Mouse (Mus musculus): ENCODE results near the gene Hinfp. TPM values are rescaled to one million over a fixed set of nuclear protein-coding genes. Genes with fewer than 3 reads are reported as not detected.

Hinfp gene
- polyA plus RNA-seq, 1 experiment from 2014 or later = 14.9 TPM

DNA sequence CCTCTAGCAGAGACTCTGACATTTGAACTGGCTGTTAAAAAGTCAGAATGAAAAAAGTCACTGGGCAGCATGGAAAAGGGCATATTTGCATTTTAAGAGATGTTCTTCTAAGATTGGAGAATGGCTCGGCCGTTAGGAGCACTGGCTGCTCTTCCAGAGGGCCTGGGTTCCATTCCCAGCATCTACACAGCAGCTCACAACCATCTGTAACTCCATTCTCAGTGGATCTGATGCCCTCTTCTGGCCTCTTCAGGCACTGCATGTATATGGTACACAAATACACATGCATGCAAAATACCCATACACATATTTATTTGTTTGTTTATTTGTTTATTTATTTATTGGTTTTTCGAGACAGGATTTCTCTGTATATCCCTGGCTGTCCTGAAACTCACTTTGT is 36.4 kb downstream of the Hinfp start:
- 82% methylated on average over 3 of the region's 3 CpGs for WGBS
- H3K27me3 ChIP-seq (replicated peaks) = no peaks in the 10 kb centered on the region; the same call in 1 of the 2 replicates
- H3K36me3 ChIP-seq = no peaks in the 10 kb centered on the region
- no peak overlapping the region for H3K4me2 ChIP-seq
- no peak overlapping the region for H3K4me3 ChIP-seq
- H3K9ac ChIP-seq = no peak overlapping the region
- H3K4me1 ChIP-seq = peaks cover 16% of the 10 kb centered on the region
- no peak overlapping the region for H3K27ac ChIP-seq (replicated peaks)
- ATAC-seq (ENCODE audit: extremely low read depth, insufficient number of reproducible peaks, low FRiP score, low TSS enrichment) = no peak
- H3K9me3 ChIP-seq = no peaks in the 10 kb centered on the region

DNA sequence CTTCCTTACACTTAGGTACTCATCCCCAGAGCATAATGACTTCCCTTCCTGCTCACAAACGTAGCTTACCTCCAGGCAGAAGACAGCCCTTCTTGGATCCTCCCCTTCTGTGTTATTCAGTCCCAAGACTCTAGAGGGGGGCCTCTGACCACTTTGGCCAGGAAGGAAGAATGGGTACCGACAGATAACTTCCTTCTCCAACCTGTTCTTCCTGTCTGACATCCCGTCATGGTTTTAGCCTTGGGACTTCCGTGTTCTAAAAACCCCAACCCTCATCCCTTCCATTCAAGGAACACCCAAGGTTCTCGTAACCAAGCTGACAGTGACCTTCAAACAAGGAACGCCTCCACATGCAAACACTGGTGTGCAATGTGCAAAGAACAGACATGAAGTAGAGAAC is 37.0 kb downstream of the Hinfp start, which contains the start of gene Nlrx1:
Gene Nlrx1 (minus strand): TSS at position 168 of the 400 bp plus-strand sequence.
- no peak for ATAC-seq (ENCODE audit: extremely low read depth, insufficient number of reproducible peaks, low FRiP score, low TSS enrichment)
- Histone ChIP-seq H3K9ac (peak within 1 kb of the TSS; percentile 96), H3K4me1 (peaks cover 16% of the 10 kb centered on the region), H3K27ac (replicated peaks) (peak within 1 kb of the TSS; percentile 91), H3K36me3 (0 out of 2 replicates have a peak, but pooled peaks cover 6% of the 10 kb centered on the region), H3K9me3 (no peaks in the 10 kb centered on the region), H3K27me3 (replicated peaks) (no peaks in the 10 kb centered on the region; the same call in 1 of the 2 replicates), H3K4me2 (peak within 1 kb of the TSS; percentile 91), H3K4me3 (peak within 1 kb of the TSS; percentile 67)
- WGBS = 70% methylated on average over 6 of the region's 6 CpGs

DNA sequence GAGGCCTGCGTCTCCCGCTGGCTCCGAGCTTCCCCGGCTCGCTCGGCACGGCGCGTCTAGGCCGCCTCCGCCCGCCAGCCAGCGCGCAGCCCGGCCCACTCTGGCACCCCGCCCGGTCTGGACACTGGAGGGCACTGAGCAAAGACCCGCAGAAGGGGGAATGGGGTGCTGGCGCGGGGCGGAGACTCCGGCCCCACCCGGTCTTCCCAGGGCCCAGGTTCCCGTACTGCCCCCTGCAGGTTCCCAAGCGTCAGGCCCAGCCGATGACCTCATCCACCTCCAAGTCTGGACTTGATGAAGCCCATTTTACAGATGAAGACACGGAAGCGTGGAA is 37.5 kb downstream of the Hinfp start:
- Histone ChIP-seq H3K4me3 (peak overlapping the region; percentile 67), H3K27ac (replicated peaks) (peak overlapping the region; percentile 91), H3K36me3 (0 out of 2 replicates have a peak, but pooled peaks cover 8% of the 10 kb centered on the region), H3K4me2 (peak overlapping the region; percentile 91), H3K4me1 (peaks cover 16% of the 10 kb centered on the region), H3K27me3 (replicated peaks) (no peaks in the 10 kb centered on the region; the same call in 1 of the 2 replicates), H3K9ac (peak overlapping the region; percentile 96), H3K9me3 (no peaks in the 10 kb centered on the region)
- WGBS = 5% methylated on average over 27 of the region's 28 CpGs
- peak; percentile 85 for ATAC-seq (ENCODE audit: extremely low read depth, insufficient number of reproducible peaks, low FRiP score, low TSS enrichment)

DNA sequence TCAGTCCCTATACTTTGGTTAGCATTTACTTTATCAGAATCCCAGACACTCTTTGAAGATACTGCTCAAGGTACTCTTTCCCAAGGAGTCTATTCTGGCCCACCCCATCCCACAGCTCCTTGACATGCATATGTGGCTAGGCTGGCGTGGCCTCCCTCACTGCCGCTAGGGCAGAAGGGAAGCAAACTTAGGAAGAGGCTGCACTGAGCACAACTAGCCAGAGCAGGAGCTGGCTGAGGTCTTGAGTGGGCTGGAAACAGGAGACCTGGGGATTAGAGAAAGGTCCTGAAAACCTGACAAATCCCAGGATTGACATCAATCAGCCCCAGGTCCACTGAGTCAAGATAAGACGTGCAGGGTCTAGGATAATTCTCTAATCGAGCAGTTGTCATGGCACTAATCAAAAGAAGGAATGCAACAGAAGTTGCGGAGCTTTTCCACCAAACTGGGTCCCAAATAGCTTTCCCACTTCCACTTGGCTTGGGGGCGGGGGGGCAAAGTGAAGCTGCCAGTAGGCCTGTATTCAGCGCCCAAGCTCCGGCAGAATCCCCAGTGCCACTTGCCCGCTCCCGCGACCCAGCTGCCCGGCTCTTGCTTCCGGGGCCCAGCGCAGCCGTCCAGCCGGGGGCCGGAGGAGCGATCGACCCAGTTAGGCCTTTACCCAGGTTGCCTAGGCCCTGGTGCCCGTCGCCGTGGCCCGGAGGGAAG is 38.0 kb downstream of the Hinfp start:
- Histone ChIP-seq H3K27ac (replicated peaks) (peak overlapping the region; percentile 91), H3K27me3 (replicated peaks) (no peaks in the 10 kb centered on the region; the same call in 1 of the 2 replicates)

DNA sequence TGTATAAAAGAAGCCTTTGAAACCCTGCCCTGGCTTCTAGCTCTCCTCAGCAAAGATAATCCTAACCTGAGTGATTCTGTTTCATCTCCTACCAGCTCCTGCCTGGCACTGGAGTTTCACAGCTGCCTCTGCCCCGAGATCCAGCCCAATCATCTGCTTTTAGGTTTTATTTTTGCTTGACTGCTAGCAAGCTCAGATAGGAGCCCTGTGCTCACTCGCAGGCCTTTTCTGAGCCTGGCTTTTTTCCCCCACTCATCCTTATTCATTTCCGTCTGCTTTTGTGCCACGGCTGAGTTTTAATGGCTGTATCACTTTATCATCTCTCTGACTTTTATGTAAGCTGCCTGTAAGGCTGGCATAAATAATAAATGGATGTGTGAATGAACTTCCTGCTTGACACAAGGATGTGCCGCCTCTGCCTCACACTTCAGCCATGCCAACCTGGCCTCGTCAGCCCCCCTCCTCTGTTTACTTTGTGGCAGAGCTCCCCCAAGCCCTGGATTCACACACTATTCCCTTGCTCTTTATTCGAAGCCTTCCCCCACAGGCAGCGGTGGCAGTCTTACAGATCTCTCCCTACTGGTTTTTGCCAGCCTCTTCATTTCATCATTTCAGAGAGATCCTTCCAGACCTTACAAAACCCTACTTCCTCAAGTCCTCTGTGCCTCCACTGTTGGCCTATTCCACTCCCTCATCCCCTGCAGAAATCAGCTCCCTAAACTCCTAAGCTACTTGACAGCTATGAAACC is 38.8 kb downstream of the Hinfp start:
- Histone ChIP-seq H3K27me3 (replicated peaks) (no peaks in the 10 kb centered on the region; the same call in 1 of the 2 replicates), H3K36me3 (peaks cover 11% of the 10 kb centered on the region; the same call in 1 of the 2 replicates), H3K4me3 (peak overlapping the region; percentile 67), H3K4me2 (peak overlapping the region; percentile 91), H3K9ac (peak overlapping the region; percentile 96), H3K4me1 (peaks cover 16% of the 10 kb centered on the region), H3K9me3 (no peaks in the 10 kb centered on the region), H3K27ac (replicated peaks) (peak overlapping the region; percentile 91)
- ATAC-seq (ENCODE audit: extremely low read depth, insufficient number of reproducible peaks, low FRiP score, low TSS enrichment) = no peak
- WGBS = 60% methylated on average over 8 of the region's 8 CpGs

More for the DNA sequence above, 38.0 kb downstream of the Hinfp start:
- ATAC-seq (ENCODE audit: extremely low read depth, insufficient number of reproducible peaks, low FRiP score, low TSS enrichment) = peak; percentile 4; the same call in 1 of the 2 replicates
- H3K9ac ChIP-seq = peak overlapping the region; percentile 96
- 0 out of 2 replicates have a peak, but pooled peaks cover 8% of the 10 kb centered on the region for H3K36me3 ChIP-seq
- H3K4me2 ChIP-seq = peak overlapping the region; percentile 91
- no peaks in the 10 kb centered on the region for H3K9me3 ChIP-seq
- peak overlapping the region; percentile 67 for H3K4me3 ChIP-seq
- peaks cover 16% of the 10 kb centered on the region for H3K4me1 ChIP-seq
- 6% methylated on average over 23 of the region's 23 CpGs for WGBS

DNA sequence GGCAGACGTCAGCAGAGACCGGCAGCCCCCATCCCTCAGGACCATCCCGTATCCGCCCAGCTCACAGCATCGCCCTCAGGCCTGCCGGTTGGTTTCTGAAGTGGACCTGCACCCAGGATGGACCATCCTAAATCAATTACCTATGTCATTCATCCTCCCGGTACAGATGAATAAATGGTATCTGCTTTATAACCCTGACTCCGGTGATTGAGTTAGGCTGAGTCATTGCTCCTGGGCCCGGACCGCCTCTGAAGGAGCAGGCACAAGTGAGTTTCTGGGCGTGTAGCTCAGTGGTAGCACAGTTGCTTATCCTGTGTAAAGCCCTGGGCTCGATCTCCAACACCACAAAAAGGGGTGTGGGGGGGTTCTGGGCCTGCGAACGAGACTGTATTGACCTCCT is 44.1 kb downstream of the Hinfp start:
- Histone ChIP-seq H3K4me1 (peaks cover 1% of the 10 kb centered on the region), H3K4me2 (no peak overlapping the region), H3K9me3 (no peaks in the 10 kb centered on the region), H3K9ac (no peak overlapping the region), H3K27ac (replicated peaks) (no peak overlapping the region), H3K36me3 (peaks cover 17% of the 10 kb centered on the region), H3K27me3 (replicated peaks) (no peaks in the 10 kb centered on the region; the same call in 1 of the 2 replicates), H3K4me3 (no peak overlapping the region)
- WGBS = 81% methylated on average over 14 of the region's 14 CpGs
- ATAC-seq (ENCODE audit: extremely low read depth, insufficient number of reproducible peaks, low FRiP score, low TSS enrichment) = no peak

DNA sequence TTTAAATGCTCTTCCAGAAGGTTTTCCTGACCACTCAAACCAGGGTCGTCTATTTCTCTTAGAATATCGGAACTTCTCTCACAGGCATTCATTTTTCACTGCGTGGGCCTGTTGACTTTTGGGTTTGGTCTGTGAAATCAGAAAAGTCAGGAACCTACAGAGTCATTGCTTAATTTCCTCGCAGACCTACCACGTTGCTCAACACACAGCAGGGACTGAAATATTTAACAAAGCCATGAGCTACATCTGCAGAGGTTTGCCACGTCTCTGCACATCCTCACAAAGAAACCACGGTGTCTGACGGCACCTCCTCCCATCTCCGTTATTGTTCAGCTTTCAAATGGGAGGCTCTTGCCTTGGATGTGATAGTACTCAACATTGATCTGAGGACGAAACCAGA is 46.5 kb downstream of the Hinfp start:
- Histone ChIP-seq H3K4me1 (peaks cover 19% of the 10 kb centered on the region), H3K9me3 (no peaks in the 10 kb centered on the region), H3K27ac (replicated peaks) (no peak overlapping the region), H3K4me3 (no peak overlapping the region), H3K27me3 (replicated peaks) (no peaks in the 10 kb centered on the region; the same call in 1 of the 2 replicates), H3K36me3 (peaks cover 17% of the 10 kb centered on the region), H3K9ac (no peak overlapping the region), H3K4me2 (no peak overlapping the region)
- 74% methylated on average over 10 of the region's 10 CpGs for WGBS
- no peak for ATAC-seq (ENCODE audit: extremely low read depth, insufficient number of reproducible peaks, low FRiP score, low TSS enrichment)

DNA sequence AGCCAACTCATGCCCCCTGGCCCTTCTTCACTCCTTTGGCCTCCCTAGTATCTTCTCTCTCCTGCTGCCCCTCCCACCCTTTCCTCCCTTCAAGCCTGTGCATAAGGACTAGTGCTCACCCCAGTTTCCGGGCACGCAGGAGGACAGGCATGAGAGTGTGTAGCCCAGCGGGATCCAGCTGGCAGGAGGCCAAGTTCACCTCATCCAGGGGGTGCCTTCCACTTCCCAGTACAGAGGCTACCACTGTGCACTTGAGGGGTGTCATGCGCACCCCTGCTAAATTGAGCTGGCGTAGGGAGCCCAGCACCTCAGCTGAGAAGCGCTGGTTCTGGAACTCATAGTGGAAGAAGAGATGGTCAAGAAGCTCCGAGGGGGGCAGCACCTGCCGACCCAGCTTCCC is 49.3 kb downstream of the Hinfp start:
- peaks cover 19% of the 10 kb centered on the region for H3K4me1 ChIP-seq
- 72% methylated on average over 8 of the region's 8 CpGs for WGBS
- H3K4me2 ChIP-seq = no peak overlapping the region
- H3K27ac ChIP-seq (replicated peaks) = no peak overlapping the region
- H3K4me3 ChIP-seq = no peak overlapping the region
- peaks cover 6% of the 10 kb centered on the region; the same call in 1 of the 2 replicates for H3K36me3 ChIP-seq
- H3K9me3 ChIP-seq = no peaks in the 10 kb centered on the region
- H3K9ac ChIP-seq = no peak overlapping the region
- H3K27me3 ChIP-seq (replicated peaks) = peaks cover 7% of the 10 kb centered on the region; the same call in 1 of the 2 replicates
- no peak for ATAC-seq (ENCODE audit: extremely low read depth, insufficient number of reproducible peaks, low FRiP score, low TSS enrichment)

DNA sequence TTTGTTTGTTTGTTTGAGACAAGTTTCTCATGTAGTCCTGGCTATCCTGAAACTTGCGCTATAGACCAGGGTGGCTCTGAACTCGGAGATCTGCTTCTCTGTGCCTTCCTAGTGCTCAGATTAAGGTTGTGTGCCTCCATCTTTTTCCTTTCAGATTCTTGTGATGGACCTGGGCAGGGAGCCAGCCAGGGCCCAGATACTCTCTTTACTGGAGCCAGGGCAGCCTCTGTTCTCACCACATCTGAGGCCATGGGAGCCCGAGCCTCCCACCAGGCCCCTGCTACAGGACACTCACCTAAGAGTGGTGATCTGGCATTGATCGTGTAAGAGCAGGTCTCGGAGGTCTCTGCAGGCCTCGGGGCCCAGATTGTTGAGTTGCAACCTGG is 50.3 kb downstream of the Hinfp start:
- 0 out of 2 replicates have a peak overlapping the region, but pooled peaks have one; percentile 2 for H3K9ac ChIP-seq
- H3K36me3 ChIP-seq = peaks cover 6% of the 10 kb centered on the region; the same call in 1 of the 2 replicates
- no peak overlapping the region for H3K4me2 ChIP-seq
- ATAC-seq (ENCODE audit: extremely low read depth, insufficient number of reproducible peaks, low FRiP score, low TSS enrichment) = no peak
- H3K4me3 ChIP-seq = no peak overlapping the region
- H3K27me3 ChIP-seq (replicated peaks) = peaks cover 13% of the 10 kb centered on the region; the same call in 1 of the 2 replicates
- WGBS = 50% methylated on average over 6 of the region's 6 CpGs
- no peak overlapping the region for H3K27ac ChIP-seq (replicated peaks)
- H3K9me3 ChIP-seq = no peaks in the 10 kb centered on the region
- peaks cover 25% of the 10 kb centered on the region for H3K4me1 ChIP-seq

DNA sequence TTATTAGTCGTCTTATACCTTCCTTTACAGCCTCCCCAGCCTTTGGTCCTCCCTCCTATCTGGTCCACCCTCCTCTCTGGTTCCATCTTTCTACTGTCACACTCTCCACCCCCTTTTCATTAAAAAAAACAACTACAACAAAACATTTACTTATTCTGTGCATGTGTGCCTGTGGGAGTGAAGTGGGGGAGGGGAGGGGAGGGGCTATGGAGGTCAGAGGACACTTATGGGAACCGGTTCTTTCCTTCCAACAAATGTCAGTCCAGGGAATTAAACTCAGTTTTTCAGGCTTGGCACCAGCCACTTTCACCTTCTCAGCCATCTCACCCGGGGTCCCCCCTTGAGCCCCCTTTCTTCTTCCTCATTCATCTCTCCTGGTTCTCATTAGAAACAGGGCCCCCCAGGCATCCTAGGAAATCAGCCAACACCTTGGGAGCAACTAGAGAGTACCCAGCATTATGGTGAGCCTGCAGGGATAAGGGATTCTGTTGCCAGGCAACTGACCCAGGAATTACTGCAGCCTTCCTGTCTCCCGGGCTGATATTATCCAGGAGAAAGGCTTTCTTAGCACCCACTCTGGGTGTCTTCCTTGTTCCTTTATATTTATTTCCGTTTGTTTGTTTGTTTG is 50.8 kb downstream of the Hinfp start:
- Histone ChIP-seq H3K4me2 (no peak overlapping the region), H3K9me3 (no peaks in the 10 kb centered on the region)
- 24% methylated on average over 5 of the region's 5 CpGs for WGBS

DNA sequence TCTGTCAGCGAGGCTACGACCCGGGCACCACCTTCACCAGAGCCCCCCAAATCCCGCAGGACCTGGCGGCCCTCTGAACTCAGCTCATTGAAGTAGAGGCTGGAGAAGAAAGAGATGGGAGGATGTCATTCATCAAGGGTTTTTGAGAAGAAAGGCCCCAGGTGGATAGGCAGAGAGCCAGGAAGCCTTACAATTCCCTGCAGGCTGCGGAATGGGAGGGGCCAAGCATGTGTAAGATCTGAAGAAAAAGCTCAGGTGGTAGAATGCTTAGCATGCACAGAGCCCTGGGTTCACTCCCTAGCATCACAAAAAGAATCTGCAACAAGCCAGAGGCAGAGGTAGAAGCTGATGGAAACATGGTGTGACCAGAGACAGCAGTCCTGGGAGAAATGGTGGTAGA is 52.0 kb downstream of the Hinfp start:
- ATAC-seq (ENCODE audit: extremely low read depth, insufficient number of reproducible peaks, low FRiP score, low TSS enrichment) = no peak
- no peaks in the 10 kb centered on the region for H3K9me3 ChIP-seq
- peaks cover 36% of the 10 kb centered on the region for H3K4me1 ChIP-seq
- peaks cover 28% of the 10 kb centered on the region for H3K27me3 ChIP-seq (replicated peaks)
- no peak overlapping the region for H3K9ac ChIP-seq
- WGBS = 84% methylated on average over 6 of the region's 6 CpGs
- no peak overlapping the region for H3K4me3 ChIP-seq
- peaks cover 6% of the 10 kb centered on the region; the same call in 1 of the 2 replicates for H3K36me3 ChIP-seq
- H3K27ac ChIP-seq (replicated peaks) = no peak overlapping the region
- no peak overlapping the region for H3K4me2 ChIP-seq

More for the DNA sequence above, 50.8 kb downstream of the Hinfp start:
- Histone ChIP-seq H3K4me3 (no peak overlapping the region), H3K27me3 (replicated peaks) (peaks cover 18% of the 10 kb centered on the region; the same call in 1 of the 2 replicates), H3K36me3 (peaks cover 6% of the 10 kb centered on the region; the same call in 1 of the 2 replicates), H3K9ac (0 out of 2 replicates have a peak overlapping the region, but pooled peaks have one; percentile 2), H3K4me1 (peaks cover 30% of the 10 kb centered on the region), H3K27ac (replicated peaks) (no peak overlapping the region)
- no peak for ATAC-seq (ENCODE audit: extremely low read depth, insufficient number of reproducible peaks, low FRiP score, low TSS enrichment)
